8 mouse cellular contexts compared by ENCODE assay signal in the genomic region with DNA sequence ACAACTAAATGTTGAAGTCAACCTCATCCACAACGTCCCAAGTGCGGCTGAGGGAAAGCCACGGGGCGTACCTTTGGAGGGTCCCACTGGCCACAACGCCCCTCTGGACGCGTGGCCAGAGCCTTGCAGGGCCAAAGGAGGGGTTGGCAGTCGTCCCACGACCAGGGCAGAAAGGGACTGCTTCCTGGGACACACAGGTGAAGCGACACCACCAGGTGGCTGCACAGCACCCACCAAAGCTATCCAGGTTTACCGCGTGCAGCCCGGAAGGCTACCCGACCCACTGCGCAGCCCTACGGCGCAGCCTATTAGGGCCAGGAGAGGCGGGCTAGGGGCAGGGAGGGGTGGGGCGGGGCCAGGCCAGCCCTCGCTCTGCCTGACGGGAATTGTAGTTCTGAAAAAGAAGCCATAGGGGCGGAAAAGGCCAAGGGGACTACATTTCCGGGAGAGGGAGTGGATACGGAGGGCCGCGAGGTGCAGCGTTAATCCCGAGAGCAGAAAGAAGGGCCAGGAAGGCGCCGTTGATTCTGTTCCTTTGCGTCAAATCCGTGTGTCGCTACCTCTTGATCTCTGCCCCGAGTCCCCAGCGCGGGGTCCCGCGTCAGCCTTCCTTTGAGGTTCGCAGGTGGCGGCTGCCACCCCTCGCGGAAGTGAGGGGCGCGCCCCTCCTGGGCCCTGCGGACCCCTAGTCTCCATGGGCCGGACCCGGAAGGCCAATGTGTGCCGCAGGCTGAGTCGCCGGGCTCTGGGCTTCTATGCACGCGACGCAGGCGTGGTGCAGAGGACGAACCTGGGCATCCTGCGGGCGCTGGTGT. TPM values are rescaled to one million over a fixed set of nuclear protein-coding genes. Genes with fewer than 3 reads are reported as not detected.
DNase-seq lines count a peak whose midpoint lies in the region; ATAC-seq and TF ChIP-seq lines count a peak whose summit lies in the region.

A gene (plus strand): TSS at position 29 of the 815 bp plus-strand sequence.
A gene (minus strand): TSS at position 284 of the 815 bp plus-strand sequence.

- peak within 1 kb of the TSS; percentile 89 for H3K9ac ChIP-seq in heart, embryonic 15.5 days
- peak within 1 kb of the TSS; percentile 94 for H3K9ac ChIP-seq in liver, embryonic 14.5 days (replicated peaks)
- peak within 1 kb of the TSS; percentile 84 for H3K9ac ChIP-seq in neural tube, embryonic 11.5 days (ENCODE audit: low read length)
- H3K9ac ChIP-seq in stomach, postnatal 0 days (ENCODE audit: low read length): peak within 1 kb of the TSS; percentile 94

- H3K4me2 ChIP-seq in heart, embryonic 15.5 days: peak within 1 kb of the TSS; percentile 92
- H3K4me2 ChIP-seq in liver, embryonic 14.5 days (ENCODE audit: low read depth): peak within 1 kb of the TSS; percentile 99
- H3K4me2 ChIP-seq in neural tube, embryonic 11.5 days (ENCODE audit: low read depth): peak within 1 kb of the TSS; percentile 78
- peak within 1 kb of the TSS; percentile 86 for H3K4me2 ChIP-seq in stomach, postnatal 0 days (replicated peaks; ENCODE audit: low read depth)

- H3K9me3 ChIP-seq in forebrain, embryonic 10.5 days: no peaks in the 10 kb centered on the region
- no peaks in the 10 kb centered on the region for H3K9me3 ChIP-seq in heart, embryonic 15.5 days (replicated peaks)
- H3K9me3 ChIP-seq in liver, embryonic 14.5 days (ENCODE audit: control insufficient read depth, low read length): no peaks in the 10 kb centered on the region
- H3K9me3 ChIP-seq in neural tube, embryonic 11.5 days (ENCODE audit: control insufficient read depth, low read length): no peaks in the 10 kb centered on the region
- no peaks in the 10 kb centered on the region for H3K9me3 ChIP-seq in stomach, postnatal 0 days (ENCODE audit: control insufficient read depth, low read length)

- peak; percentile 98 for ATAC-seq in heart, embryonic 15.5 days (replicated peaks; ENCODE audit: insufficient number of reproducible peaks, insufficient read depth, low FRiP score, low read depth)
- ATAC-seq in liver, embryonic 14.5 days (ENCODE audit: insufficient read depth): peak; percentile 99
- peak; percentile 96 for ATAC-seq in neural tube, embryonic 11.5 days (ENCODE audit: insufficient read depth, low FRiP score, low TSS enrichment)
- peak; percentile 98 for ATAC-seq in stomach, postnatal 0 days (ENCODE audit: low FRiP score, low TSS enrichment)

- peaks cover 19% of the 10 kb centered on the region for H3K36me3 ChIP-seq in forebrain, embryonic 10.5 days (replicated peaks)
- peaks cover 9% of the 10 kb centered on the region for H3K36me3 ChIP-seq in heart, embryonic 15.5 days
- no peaks in the 10 kb centered on the region for H3K36me3 ChIP-seq in liver, embryonic 14.5 days (replicated peaks; ENCODE audit: control insufficient read depth, insufficient read depth, low read depth)
- H3K36me3 ChIP-seq in neural tube, embryonic 11.5 days (ENCODE audit: control insufficient read depth, insufficient read depth, low read length): no peaks in the 10 kb centered on the region
- H3K36me3 ChIP-seq in stomach, postnatal 0 days (ENCODE audit: control insufficient read depth, insufficient read depth, low read length): no peaks in the 10 kb centered on the region; the same call in 1 of the 2 replicates

- H3K27ac ChIP-seq in forebrain, embryonic 10.5 days: peak within 1 kb of the TSS; percentile 93
- peak within 1 kb of the TSS; percentile 96 for H3K27ac ChIP-seq in heart, embryonic 15.5 days
- H3K27ac ChIP-seq in liver, embryonic 14.5 days: peak within 1 kb of the TSS; percentile 80
- peak within 1 kb of the TSS; percentile 88 for H3K27ac ChIP-seq in neural tube, embryonic 11.5 days (ENCODE audit: low read depth, low read length)
- peak within 1 kb of the TSS; percentile 97 for H3K27ac ChIP-seq in stomach, postnatal 0 days (replicated peaks)

- no peak for TF ChIP-seq EP300 in liver, embryonic 14.5 days (IDR thresholded peaks at IDR 0.05; ENCODE audit: low read depth)
- TF ChIP-seq EP300 in stomach, postnatal 0 days (optimal IDR thresholded peaks at IDR 0.05): no peak

- no peaks in the 10 kb centered on the region for H3K27me3 ChIP-seq in forebrain, embryonic 10.5 days (ENCODE audit: poor library complexity, severe bottlenecking)
- H3K27me3 ChIP-seq in heart, embryonic 15.5 days: no peaks in the 10 kb centered on the region
- no peaks in the 10 kb centered on the region for H3K27me3 ChIP-seq in liver, embryonic 14.5 days (ENCODE audit: control insufficient read depth, insufficient read depth, low read length)
- H3K27me3 ChIP-seq in neural tube, embryonic 11.5 days (ENCODE audit: control insufficient read depth, insufficient read depth, low read length): no peaks in the 10 kb centered on the region
- H3K27me3 ChIP-seq in stomach, postnatal 0 days (ENCODE audit: control insufficient read depth, insufficient read depth, low read length): no peaks in the 10 kb centered on the region

- peak; percentile 72 for TF ChIP-seq CTCF in liver, embryonic 14.5 days (IDR thresholded peaks at IDR 0.05; ENCODE audit: low read depth)
- TF ChIP-seq CTCF in stomach, postnatal 0 days (IDR thresholded peaks at IDR 0.05; ENCODE audit: low read depth): peak; percentile 68

- peak; percentile 92 to 93 for DNase-seq in CD8-positive naive resting alpha-beta T cell, adult 2 months (ENCODE audit: low read depth in 2 of 2, low spot score in 2 of 2)
- peak; percentile 95 for DNase-seq in c-Kit-positive CD71-negative TER-119-negative erythroid progenitor cells, embryonic 14.5 days (ENCODE audit: low read depth)
- DNase-seq in forebrain, embryonic 10.5 days (ENCODE audit: extremely low spot score, low spot score): peak; percentile 92
- peak; percentile 96 to 97 for DNase-seq in kidney, postnatal 25 days
- DNase-seq in liver, embryonic 14.5 days (ENCODE audit: low read depth in 3 of 3, low spot score in 3 of 3): peak; percentile 93 to 94 (median 94)
- DNase-seq in neural tube, embryonic 11.5 days (ENCODE audit: low spot score): peak; percentile 96
- DNase-seq in stomach, postnatal 0 days (ENCODE audit: low spot score): peak; percentile 98

- H3K4me3 ChIP-seq in forebrain, embryonic 10.5 days: peak within 1 kb of the TSS; percentile 73
- H3K4me3 ChIP-seq in heart, embryonic 15.5 days: peak within 1 kb of the TSS; percentile 82
- H3K4me3 ChIP-seq in liver, embryonic 14.5 days (ENCODE audit: insufficient read depth in 1 of 2, low read depth in 2 of 2, low read length in 2 of 2): peak within 1 kb of the TSS; percentile 83 to 97
- peak within 1 kb of the TSS; percentile 75 for H3K4me3 ChIP-seq in neural tube, embryonic 11.5 days (ENCODE audit: low read depth, low read length)
- H3K4me3 ChIP-seq in stomach, postnatal 0 days (ENCODE audit: low read depth, low read length): peak within 1 kb of the TSS; percentile 90

- WGBS in forebrain, embryonic 10.5 days: under 1% methylated on average over 55 of the region's 57 CpGs
- under 1% methylated on average over 57 of the region's 57 CpGs for WGBS in heart, embryonic 15.5 days
- under 1% methylated on average over 57 of the region's 57 CpGs for WGBS in liver, embryonic 14.5 days (ENCODE audit: insufficient replicate concordance)
- under 1% methylated on average over 57 of the region's 57 CpGs for WGBS in neural tube, embryonic 11.5 days
- WGBS in stomach, postnatal 0 days: under 1% methylated on average over 56 of the region's 57 CpGs

- peaks cover 15% of the 10 kb centered on the region for H3K4me1 ChIP-seq in forebrain, embryonic 10.5 days
- peaks cover 11% of the 10 kb centered on the region for H3K4me1 ChIP-seq in heart, embryonic 15.5 days (replicated peaks)
- H3K4me1 ChIP-seq in liver, embryonic 14.5 days (replicated peaks; ENCODE audit: control insufficient read depth in 2 of 2, insufficient read depth in 2 of 2, low read length in 1 of 2): peaks cover 7 to 14% of the 10 kb centered on the region in 2 experiments; a peak in 3 of 4 replicates
- H3K4me1 ChIP-seq in neural tube, embryonic 11.5 days (ENCODE audit: control insufficient read depth, insufficient read depth, low read length): peaks cover 9% of the 10 kb centered on the region; the same call in 1 of the 2 replicates
- no peaks in the 10 kb centered on the region for H3K4me1 ChIP-seq in stomach, postnatal 0 days (replicated peaks; ENCODE audit: control insufficient read depth, insufficient read depth)

RNA-seq across cellular contexts. Expression of the first gene that starts in this region (rescaled TPM):
- 38.4 and 41.6 TPM in 2 replicates for polyA plus RNA-seq in forebrain, embryonic 10.5 days (2016; fragmentation: Nextera tagmentation; extraction: Ambion mirVana)
- 18.5 and 20.0 TPM in 2 replicates for polyA plus RNA-seq in heart, embryonic 15.5 days (2015; fragmentation: Nextera tagmentation; extraction: Ambion mirVana)
- polyA plus RNA-seq in liver, embryonic 14.5 days (2012; rRNA removed): 1.8 and 3.2 TPM in 2 replicates
- polyA plus RNA-seq in liver, embryonic 14.5 days (2014; fragmentation: Nextera tagmentation; extraction: Ambion mirVana): 11.8 and 12.1 TPM in 2 replicates
- 33.1 and 34.7 TPM in 2 replicates for polyA plus RNA-seq in neural tube, embryonic 11.5 days (2014; fragmentation: Nextera tagmentation; extraction: Ambion mirVana)
- polyA plus RNA-seq in stomach, postnatal 0 days (2015; fragmentation: Nextera tagmentation; extraction: Ambion mirVana): 26.6 and 28.7 TPM in 2 replicates

RNA-seq across cellular contexts. Expression of the second gene that starts in this region (rescaled TPM):
- 20.3 and 20.6 TPM in 2 replicates for polyA plus RNA-seq in forebrain, embryonic 10.5 days (2016; fragmentation: Nextera tagmentation; extraction: Ambion mirVana)
- polyA plus RNA-seq in heart, embryonic 15.5 days (2015; fragmentation: Nextera tagmentation; extraction: Ambion mirVana): 9.2 and 13.2 TPM in 2 replicates
- 4.3 and 5.3 TPM in 2 replicates for polyA plus RNA-seq in liver, embryonic 14.5 days (2012; rRNA removed)
- 9.4 and 9.7 TPM in 2 replicates for polyA plus RNA-seq in liver, embryonic 14.5 days (2014; fragmentation: Nextera tagmentation; extraction: Ambion mirVana)
- polyA plus RNA-seq in neural tube, embryonic 11.5 days (2014; fragmentation: Nextera tagmentation; extraction: Ambion mirVana): 21.3 and 21.4 TPM in 2 replicates
- 7.7 and 9.2 TPM in 2 replicates for polyA plus RNA-seq in stomach, postnatal 0 days (2015; fragmentation: Nextera tagmentation; extraction: Ambion mirVana)

Comparison
In these comparisons a context has a peak if more than half of its experiments do, and no peak if none do; other contexts are left out.
1. Peak in every context shown above with its lines: DNase-seq, ATAC-seq, H3K4me3 ChIP-seq and H3K27ac ChIP-seq.